Mouse (Mus musculus) thymus, postnatal 25 days (tissue): Measurements from ENCODE around the gene Agpat3.
A peak's percentile ranks its signal among the peaks of the same experiment; 100 is the strongest.

Source experiments
- DNase-seq: peaks from one replicate; pipeline ENCODE4 v3.0.0; 2022

The Agpat3 gene

DNA sequence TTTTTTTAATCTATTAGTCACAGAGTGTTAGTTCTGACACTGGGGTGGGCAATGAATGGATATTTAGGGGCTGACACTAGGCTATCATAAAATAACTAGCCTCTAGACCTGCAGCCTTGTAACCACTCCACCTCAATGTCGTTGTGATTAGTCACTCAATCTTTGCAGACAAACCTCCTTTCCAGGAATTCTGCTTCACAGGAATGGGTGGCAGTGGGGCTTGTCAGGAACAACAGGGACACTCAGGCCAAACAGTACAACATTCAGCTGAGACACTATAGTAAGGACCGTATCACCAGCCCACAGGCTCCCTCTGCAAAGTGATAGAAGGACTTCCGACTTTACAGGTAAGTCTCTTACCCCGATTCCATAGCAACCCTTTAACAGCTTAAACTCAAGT is 105.6 kb downstream of the Agpat3 start:
- no peak for DNase-seq

DNA sequence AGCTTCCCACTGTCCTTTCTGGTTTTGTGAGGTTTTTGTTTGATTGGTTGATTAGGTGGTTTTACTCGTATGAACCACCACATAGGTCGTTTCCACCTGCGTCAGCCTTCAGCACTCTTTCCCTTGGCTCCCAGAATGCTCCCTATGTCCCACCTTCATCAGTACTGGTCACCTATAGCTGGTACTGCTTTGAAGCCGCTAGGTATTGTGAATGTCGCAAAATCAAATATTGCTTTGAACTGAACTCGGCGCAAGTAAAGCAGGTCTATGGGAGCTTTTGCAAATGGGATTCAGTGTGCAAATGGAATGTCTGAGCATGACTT is 107.1 kb downstream of the Agpat3 start:
- DNase-seq, result no peak

DNA sequence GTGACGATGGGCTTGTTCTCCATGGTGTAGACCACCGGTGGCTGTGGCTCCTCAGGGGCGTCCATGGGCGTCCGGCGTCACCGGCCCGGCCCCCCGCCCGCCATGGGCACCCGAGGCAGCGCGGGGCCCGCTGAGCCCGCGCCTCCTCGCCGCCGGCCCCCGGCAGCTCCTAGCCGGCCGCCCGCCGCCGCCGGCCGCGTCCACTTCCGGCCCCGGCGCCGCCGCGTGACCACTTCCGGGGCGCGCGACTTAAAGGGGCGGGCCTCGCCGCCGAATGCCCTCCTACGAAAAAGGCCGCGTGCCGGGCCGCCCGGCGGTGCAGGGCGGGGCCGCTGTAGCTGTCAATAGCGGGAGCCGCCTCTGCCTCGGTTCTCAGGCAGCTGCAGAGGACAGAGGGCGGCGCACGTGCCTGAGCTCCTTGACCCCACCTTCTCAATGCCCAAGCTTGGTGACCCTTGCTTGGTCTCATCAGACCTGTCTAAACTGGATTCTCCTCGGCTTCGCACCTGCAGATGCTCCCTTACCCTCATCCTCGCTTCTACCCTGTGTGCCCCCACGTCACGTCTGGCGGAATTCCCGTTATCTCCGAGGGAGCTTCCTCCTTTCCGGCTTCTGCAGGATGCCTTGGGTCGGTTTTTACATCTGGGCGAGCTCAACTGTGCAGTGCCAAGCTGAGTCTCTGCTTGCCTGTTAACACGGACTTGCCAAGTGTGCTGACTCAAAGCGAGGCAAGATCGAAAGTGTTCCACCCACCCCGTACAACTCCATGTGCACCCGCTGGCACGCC is 107.7 kb downstream of the Agpat3 start, which contains the start of gene Trappc10:
Gene Trappc10 (minus strand): TSS at position 204 of the 787 bp plus-strand sequence.
- peak; percentile 85 for DNase-seq

DNA sequence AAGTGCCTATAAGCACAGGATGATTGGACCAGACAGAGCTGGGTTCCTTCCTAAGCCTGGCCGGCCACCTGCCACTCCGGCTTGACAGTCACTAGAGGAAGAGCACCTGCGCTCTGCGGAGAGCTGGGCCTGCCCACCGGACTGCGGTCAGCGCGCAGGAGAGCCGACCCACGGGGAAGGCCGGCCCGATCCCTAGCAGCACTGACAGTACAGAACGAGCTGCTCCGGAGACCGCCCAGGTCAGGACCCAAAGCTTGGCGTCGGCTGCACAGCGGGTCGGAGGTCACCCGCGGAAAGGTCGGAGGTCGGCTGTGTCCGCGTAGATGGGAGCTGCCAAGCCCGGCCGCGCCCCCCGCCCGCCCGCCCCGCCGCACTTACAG is 108.2 kb downstream of the Agpat3 start:
- DNase-seq, result peak; percentile 37

DNA sequence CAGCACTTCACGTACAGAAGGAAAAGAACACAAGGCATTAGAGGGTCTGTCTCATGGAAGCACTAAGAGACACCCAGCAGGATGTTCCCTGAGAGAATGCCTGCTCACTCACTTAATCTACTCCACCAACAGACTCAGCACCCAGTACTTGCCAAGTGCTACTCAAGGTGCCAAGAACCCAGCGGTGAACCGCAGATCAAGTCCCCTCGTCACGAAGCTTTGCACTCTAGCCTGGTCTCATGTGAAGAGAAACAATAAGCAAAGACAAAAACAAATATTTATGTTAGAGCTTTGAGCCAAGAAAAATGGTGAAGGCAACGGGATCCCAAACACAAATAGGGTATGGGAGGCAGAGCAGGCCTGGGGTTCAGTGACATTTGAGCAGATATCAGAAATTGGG is 113.4 kb downstream of the Agpat3 start:
- DNase-seq, result no peak

DNA sequence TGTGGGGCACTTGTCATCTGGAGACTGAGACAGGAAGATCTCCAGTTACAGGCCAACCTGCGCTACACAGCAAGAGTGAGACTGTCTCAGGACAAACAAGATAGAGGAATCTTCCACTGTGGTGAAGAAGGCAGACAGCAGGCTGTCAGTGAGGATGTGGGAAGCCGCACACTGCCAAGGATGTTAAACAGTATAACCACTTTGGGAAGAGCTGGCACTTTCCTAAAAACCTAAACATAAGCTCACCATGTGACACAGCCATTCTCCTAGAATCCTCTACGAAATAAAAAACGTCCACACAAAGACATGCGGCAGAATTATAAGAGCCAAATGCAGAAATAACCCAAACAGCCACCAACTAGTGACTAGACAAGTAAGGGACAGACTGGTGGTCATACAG is 114.0 kb downstream of the Agpat3 start:
- no peak for DNase-seq

DNA sequence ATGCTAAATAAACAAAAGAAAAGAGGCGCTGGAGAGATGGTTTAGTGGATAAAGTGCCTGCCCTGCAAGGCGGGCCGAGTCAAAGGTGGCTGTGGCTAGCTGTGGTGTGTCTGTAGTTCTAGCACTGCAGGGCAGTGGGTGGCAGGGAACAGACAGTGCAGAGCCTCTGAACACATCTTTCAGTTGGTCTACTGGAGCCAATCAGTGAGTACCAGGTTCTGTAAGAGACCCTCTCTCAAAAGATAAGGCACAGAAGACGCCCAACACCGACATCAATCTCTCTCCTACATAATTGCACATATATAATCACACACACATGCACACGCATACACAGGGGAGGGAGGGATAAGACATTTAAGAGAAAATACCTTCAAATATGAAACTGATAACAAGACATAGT is 114.5 kb downstream of the Agpat3 start:
- DNase-seq, result no peak

DNA sequence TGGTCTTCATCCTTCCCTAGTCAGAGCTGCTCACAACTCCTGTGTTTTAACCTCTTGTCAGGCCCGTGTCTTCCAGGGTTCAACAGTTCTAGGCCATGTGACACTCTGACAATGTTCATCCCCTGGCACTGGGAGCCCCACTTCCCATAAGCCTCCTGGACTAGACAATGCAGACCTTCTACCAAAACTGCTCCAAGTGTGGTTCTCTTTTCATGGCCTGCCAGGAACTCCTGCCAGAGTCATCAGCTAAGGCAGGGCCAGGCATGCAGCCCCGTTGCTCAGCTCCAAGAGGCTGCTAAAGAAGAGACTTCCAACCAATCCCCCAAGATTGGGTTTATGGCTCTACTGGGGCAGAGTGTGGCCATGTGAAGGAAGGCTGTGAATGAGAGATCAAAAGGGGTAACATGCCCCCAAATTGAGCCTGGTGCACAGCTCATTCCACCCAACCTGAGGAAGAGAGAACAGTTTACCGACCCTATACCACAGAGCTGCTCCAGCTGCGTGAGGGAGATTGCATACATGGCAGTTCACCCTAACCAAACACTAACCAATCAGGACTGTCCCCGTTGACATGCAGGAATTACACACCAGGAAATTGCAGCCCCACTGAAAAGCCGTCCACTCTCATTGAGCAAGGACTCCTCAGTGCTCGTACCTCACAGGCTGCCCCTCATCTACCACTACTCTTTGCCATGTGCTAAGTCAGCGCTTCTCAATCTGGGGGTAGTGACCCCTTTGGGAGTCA is 115.2 kb downstream of the Agpat3 start:
- no peak for DNase-seq

DNA sequence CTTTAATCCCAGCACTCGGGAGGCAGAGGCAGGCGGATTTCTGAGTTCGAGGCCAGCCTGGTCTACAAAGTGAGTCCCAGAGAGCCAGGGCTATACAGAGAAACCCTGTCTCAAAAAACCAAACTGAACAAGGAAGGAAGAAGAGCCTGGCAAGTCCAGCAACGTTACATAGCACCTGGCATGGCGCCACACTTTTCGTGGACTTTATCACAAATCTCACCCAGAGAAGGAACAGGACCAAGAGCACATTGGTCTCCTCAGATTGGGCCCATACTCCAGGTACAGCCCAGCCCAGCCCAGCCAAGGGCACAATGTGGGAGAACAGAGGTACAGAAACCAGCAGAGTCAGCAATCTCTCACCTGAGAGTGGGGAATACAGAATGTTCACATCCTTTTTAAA is 118.5 kb downstream of the Agpat3 start:
- no peak for DNase-seq

DNA sequence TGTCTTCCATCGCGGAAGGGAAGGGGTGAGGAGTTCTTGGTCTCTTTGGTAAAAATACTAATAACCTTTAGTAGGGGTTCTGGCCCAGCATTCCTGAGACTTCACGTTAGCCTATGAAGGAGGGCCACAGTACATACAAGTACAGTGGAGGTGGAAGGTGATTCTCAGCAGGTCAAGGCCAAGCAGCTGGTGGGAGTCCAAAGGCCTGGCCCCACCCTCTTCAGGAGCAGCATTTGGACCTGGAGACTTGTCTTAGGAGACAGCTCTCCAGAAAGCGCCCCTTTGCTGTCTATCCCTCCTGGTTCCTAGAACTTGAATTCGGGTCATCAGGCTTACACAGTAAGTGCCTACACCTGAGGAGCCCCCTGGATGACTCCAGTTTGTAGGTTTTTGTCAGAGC is 119.1 kb downstream of the Agpat3 start:
- DNase-seq, result no peak

DNA sequence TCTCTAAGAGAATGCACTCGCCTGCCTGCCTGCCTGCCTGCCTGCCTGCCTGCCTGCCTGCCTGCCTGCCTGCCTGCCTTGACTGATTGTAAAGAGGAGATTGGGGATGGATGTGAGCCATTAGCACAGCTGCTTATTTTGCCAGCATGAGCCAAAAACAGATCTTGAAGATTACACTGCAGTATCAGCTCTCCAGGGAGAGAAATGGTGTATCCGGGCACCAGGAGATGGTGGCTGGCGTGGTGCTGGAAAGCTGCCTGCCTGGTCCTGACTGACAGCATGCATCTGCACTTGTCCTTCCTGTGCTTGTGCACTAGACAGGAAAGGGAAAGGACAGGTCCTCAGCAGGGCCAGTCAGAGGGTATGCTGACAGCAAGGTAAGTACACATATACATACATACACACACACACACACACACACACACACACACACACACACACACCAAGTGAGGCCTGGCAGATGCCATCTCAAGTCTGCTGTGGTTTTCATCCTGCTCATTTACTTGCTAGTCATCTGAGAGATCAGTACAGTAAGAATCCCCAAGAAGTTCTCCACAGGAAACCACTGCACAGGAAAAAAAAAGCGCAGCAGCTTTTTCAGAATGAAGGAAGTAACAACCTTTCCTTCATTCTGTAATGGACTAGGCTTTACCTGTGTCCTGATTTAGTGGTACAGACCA is 119.8 kb downstream of the Agpat3 start:
- DNase-seq, result no peak

DNA sequence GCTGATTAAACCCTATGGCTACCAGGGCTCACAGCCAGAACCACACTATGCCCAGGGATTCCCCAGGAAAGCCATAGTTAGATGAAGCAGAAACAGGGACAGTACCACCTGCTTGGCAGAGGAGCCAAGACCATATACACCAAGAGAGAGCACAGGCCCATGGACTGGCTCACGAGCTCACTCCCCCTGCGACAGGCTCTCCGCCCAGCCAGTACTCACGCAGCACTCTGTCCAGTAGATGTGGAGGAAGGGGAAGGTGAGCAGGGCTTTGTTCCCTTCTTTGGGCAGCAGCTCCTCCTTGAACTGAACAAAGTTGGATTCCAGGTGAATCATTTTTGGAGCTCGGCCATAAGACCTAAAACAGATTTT is 123.7 kb downstream of the Agpat3 start:
- DNase-seq, result no peak

DNA sequence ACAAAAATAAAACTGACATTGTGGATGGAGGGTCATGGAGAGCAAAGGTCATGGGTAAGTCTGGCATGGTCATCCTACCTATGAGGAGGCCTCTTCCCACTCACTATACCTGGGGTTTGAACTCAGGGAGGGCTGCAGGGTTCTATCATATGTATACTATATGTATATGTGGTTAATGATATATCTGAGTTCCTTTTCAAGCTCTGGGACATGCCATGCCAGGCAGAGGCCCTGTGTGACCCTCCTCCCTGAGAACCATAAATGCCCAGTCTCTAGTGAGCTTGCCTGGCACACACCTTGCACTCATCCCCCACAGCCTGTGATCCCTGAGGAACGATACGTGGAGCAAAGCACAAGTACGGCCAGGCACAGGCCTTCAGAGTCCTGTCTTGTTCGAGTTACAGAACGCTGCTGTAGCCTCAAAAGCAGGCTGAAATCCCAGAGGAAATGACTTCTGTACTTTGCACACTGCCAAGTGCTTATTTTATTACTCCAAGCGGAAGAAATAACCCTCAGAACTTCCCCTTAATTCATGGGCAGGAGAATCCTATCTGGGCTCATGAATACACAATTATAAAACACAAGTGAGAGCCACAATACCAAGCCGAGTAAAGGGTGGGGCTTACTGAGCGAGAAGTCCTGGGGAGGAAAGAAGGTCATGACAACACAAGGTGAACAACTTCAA is 124.3 kb downstream of the Agpat3 start:
- no peak for DNase-seq

DNA sequence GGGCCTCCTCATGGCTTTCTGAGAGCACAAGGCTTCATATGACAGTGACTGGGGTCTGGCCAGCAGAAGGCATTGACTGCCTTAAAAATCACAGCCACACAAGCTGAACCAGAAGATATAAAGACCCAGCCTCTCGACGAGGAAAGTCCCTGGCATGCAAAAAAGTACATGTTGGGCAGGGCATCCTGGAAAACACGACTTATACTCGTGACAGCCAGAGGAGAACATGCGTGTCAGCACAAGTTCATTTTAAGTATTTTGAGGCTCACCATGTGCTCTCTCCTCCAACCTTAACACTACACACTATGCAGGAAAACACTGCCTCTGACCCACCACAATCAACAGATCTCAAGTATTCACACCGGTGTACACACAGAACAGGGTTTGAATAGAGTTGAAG is 128.2 kb downstream of the Agpat3 start:
- no peak for DNase-seq

DNA sequence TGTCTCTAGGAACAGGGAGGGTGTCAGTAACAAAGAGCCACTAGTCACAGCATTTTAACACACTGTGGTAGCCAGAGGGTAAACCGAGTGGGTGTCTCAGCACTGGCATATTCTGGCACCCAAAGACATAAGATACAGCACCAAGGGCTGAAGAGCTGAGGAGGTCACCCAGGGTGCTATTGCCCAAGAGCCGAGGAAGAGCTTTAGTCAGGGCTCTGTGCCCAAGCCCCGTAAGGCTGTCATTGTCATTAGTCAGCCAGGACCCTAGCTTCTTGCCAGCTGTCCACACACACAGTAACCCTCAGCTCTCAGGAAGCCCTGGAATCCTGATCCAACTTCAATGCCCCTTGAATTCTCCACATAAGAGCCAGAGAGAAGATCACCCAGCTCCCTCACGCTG is 129.4 kb downstream of the Agpat3 start:
- DNase-seq, result no peak

DNA sequence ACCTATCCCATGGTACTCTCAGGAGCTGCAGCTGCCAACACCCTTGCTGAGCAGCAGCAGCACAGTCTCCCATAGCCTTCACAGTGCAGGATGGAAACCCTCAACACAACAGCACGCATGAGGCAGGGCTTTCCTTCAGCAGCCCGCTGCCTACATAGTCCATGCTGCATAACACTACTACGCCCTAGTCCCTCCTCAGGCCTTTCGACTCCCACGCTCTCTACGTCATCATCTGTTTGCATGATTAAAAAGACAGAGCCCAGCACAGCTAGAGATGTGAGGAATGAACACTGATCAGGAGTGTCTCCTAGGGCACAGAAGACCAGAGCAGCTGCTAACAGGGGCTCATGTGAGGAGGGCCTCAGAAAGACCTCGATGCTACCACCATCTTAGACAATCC is 131.0 kb downstream of the Agpat3 start:
- no peak for DNase-seq

DNA sequence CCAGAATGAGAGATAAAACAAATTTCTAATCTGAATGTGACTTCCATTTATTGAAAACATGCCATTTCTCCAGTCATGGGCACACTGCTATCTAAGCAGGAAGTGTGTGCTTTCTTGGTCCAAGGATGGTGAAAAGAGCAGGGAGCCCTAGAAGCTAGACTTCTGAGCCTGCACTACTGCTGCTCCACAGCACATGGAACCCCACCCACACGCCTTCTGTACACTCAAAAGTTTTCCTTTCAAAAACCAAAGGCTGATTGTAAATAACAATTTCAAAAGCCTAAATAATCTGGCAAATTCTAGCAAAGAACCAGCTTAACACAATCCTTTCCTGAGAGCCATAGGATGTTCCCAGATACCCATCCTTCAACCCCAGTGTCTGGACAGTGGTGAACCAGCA is 132.8 kb downstream of the Agpat3 start:
- no peak for DNase-seq
